ENCODE assay signal across 8 mouse cellular contexts in the genomic region with DNA sequence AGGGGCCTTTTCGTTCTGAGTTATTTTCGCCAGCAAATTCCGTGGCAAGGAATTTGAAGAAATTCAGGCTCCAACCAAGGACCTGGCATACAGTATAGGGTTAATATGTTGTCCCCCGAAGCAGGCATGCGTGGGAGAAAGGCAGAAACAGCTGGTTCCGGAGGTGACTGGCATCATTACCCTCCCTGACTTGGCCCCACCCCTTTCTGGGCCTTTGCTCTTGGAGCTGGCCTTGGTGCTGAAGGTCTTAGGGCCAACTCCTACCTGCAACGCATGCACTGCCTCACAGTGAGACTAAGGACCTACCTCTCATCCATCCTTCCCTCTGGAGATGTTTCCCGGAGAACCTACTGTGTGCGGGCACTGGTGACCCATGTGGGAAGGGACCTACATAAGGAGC. TPM values are rescaled to one million over a fixed set of nuclear protein-coding genes. Genes with fewer than 3 reads are reported as not detected.
DNase-seq lines count a peak whose midpoint lies in the region; ATAC-seq and TF ChIP-seq lines count a peak whose summit lies in the region.

No protein-coding gene starts in this region.

- H3K9ac ChIP-seq in intestine, embryonic 14.5 days (ENCODE audit: low read length), result no peak overlapping the region
- no peak overlapping the region for H3K9ac ChIP-seq in intestine, embryonic 16.5 days (ENCODE audit: low read depth, low read length)

- no peak for TF ChIP-seq CTCF in cerebellum, adult 2 months (IDR thresholded peaks at IDR 0.05; ENCODE audit: borderline replicate concordance, insufficient read depth, low read depth, low read length)

- H3K9me3 ChIP-seq in intestine, embryonic 14.5 days (ENCODE audit: control insufficient read depth, low read length), result no peaks in the 10 kb centered on the region
- H3K9me3 ChIP-seq in intestine, embryonic 16.5 days (ENCODE audit: control insufficient read depth, low read length), result no peaks in the 10 kb centered on the region

- ATAC-seq in intestine, embryonic 14.5 days (replicated peaks; ENCODE audit: low FRiP score, low TSS enrichment, low read depth), result no peak; the same call in 1 of the 2 replicates
- ATAC-seq in intestine, embryonic 16.5 days, result no peak
- 0 out of 2 replicates have a peak, but pooled peaks have one; percentile 62 for ATAC-seq in megakaryocyte-erythroid progenitor cell, adult 5-6 weeks (replicated peaks; ENCODE audit: low FRiP score, low TSS enrichment, poor library complexity, severe bottlenecking)
- ATAC-seq in inflammation-experienced regulatory T-cells, adult 6 months, result no peak

- no peaks in the 10 kb centered on the region for H3K27me3 ChIP-seq in intestine, embryonic 14.5 days (replicated peaks; ENCODE audit: control insufficient read depth, insufficient read depth, low read length)
- no peaks in the 10 kb centered on the region for H3K27me3 ChIP-seq in intestine, embryonic 16.5 days (replicated peaks; ENCODE audit: control insufficient read depth, insufficient read depth, low read length)
- H3K27me3 ChIP-seq in cerebellum, adult 2 months (ENCODE audit: control insufficient read depth, insufficient read depth, low read length), result no peaks in the 10 kb centered on the region

- TF ChIP-seq POLR2A in cerebellum, adult 2 months (IDR thresholded peaks at IDR 0.05; ENCODE audit: borderline replicate concordance, insufficient read depth, low read length), result no peak

- H3K4me1 ChIP-seq in intestine, embryonic 14.5 days (replicated peaks; ENCODE audit: control insufficient read depth, insufficient read depth, low read length), result peaks cover 72% of the 10 kb centered on the region
- H3K4me1 ChIP-seq in intestine, embryonic 16.5 days (ENCODE audit: control insufficient read depth, insufficient read depth, low read length), result peaks cover 90% of the 10 kb centered on the region
- H3K4me1 ChIP-seq in cerebellum, adult 2 months (ENCODE audit: control insufficient read depth, insufficient read depth, low read length), result peaks cover 25% of the 10 kb centered on the region

- H3K4me3 ChIP-seq in intestine, embryonic 14.5 days (ENCODE audit: low read depth, low read length), result no peak overlapping the region
- no peak overlapping the region for H3K4me3 ChIP-seq in intestine, embryonic 16.5 days (ENCODE audit: low read length)
- H3K4me3 ChIP-seq in cerebellum, adult 2 months (replicated peaks; ENCODE audit: insufficient read depth, low read depth, low read length), result no peak overlapping the region

- peak; percentile 86 for DNase-seq in intestine, embryonic 14.5 days (ENCODE audit: low spot score)
- peak; percentile 87 for DNase-seq in adrenal gland, postnatal 10 days
- peak; percentile 82 to 83 for DNase-seq in kidney, adult 8-10 months
- DNase-seq in thymus, postnatal 10 days (ENCODE audit: low spot score in 2 of 2), result peak; percentile 71 to 86
- no peak for DNase-seq in cerebellum, adult 2 months

- H3K36me3 ChIP-seq in intestine, embryonic 14.5 days (ENCODE audit: control insufficient read depth, insufficient read depth, low read length), result no peaks in the 10 kb centered on the region
- no peaks in the 10 kb centered on the region for H3K36me3 ChIP-seq in intestine, embryonic 16.5 days (ENCODE audit: control insufficient read depth, insufficient read depth, low read length)

- H3K27ac ChIP-seq in intestine, embryonic 14.5 days (ENCODE audit: low read depth), result no peak overlapping the region
- H3K27ac ChIP-seq in intestine, embryonic 16.5 days (ENCODE audit: low read length), result no peak overlapping the region
- no peak overlapping the region for H3K27ac ChIP-seq in cerebellum, adult 2 months (ENCODE audit: insufficient read depth, low read length)

- WGBS in intestine, embryonic 14.5 days, result 38% methylated on average over 9 of the region's 9 CpGs
- 38% methylated on average over 9 of the region's 9 CpGs for WGBS in intestine, embryonic 16.5 days
- WGBS in cerebellum, adult 2 months, result 69% methylated on average over 9 of the region's 9 CpGs

- H3K4me2 ChIP-seq in intestine, embryonic 14.5 days (ENCODE audit: low read length), result no peak overlapping the region
- H3K4me2 ChIP-seq in intestine, embryonic 16.5 days (ENCODE audit: low read depth, low read length), result no peak overlapping the region

RNA-seq across cellular contexts. Expression of a gene that starts 20.1 kb away (rescaled TPM):
- 4.9 and 7.1 TPM in 2 replicates for polyA plus RNA-seq in intestine, embryonic 14.5 days (2014; fragmentation: Nextera tagmentation; extraction: Ambion mirVana)
- polyA plus RNA-seq in intestine, embryonic 16.5 days (2015; fragmentation: Nextera tagmentation; extraction: Ambion mirVana), result 3.9 and 5.8 TPM in 2 replicates
- 10 to 100 TPM; 29.5 to 56.8 TPM for total RNA-seq in adrenal gland, postnatal 10 days (2021)
- total RNA-seq in megakaryocyte-erythroid progenitor cell, adult 5-6 weeks (2014; fragmentation: Nextera tagmentation), result 1.2 TPM in 1 of 2 replicates, not detected in the other
- 0.08 TPM in 1 of 2 replicates, not detected in the other for total RNA-seq in megakaryocyte-erythroid progenitor cell, adult 5-6 weeks (2017)
- 18.7 and 20.5 TPM in 2 replicates for polyA plus RNA-seq in cerebellum, adult 2 months (2012; rRNA removed)
- not detected for polyA plus RNA-seq in inflammation-experienced regulatory T-cells, adult 6 months (2017; shearing (Covaris generic))

Comparison
In these comparisons a context has a peak if more than half of its experiments do, and no peak if none do; other contexts are left out.
1. DNase-seq: peak in intestine, embryonic 14.5 days (single experiment), adrenal gland, postnatal 10 days (single experiment), kidney, adult 8-10 months (2 of 2) and thymus, postnatal 10 days (2 of 2); none in cerebellum, adult 2 months (0 of 2).